In the genomic region with DNA sequence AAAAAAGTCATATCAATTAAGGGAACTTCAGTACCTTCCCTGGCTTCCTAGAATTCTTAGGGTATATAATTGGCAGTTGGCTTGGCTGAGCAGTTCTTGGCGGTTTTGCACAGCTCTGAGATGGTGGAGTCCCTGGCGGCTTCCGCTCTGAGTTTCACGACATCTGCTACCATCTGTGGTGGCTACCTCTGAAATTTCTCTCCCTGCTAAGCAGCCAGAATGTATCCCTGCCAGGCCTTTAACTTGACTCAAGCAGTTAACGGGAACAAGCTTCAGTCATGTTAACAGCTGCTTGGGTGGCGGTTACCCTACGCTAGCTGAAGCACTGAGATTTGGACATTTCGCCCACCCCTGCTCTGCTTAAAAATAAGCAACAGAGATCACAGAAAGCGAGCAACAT, we compare ENCODE assay signal across 11 mouse cellular contexts.
DNase-seq lines count a peak whose midpoint lies in the region; ATAC-seq and TF ChIP-seq lines count a peak whose summit lies in the region.
"Had no signal": no experiment of that assay in that cellular context is flagged by ENCODE, and none has a peak within 500 bp of the region (broad histone marks: within the 10 kb centered on the region; RNA-seq: fewer than 3 reads in every experiment).

No protein-coding gene starts in this region.

- no peak for TF ChIP-seq POLR2A in limb, embryonic 14.5 days (IDR thresholded peaks at IDR 0.05; ENCODE audit: borderline replicate concordance, extremely low read depth, insufficient read depth, insufficient read length)

- ATAC-seq in forebrain, embryonic 16.5 days = peak; percentile 89
- ATAC-seq in limb, embryonic 14.5 days (ENCODE audit: low FRiP score, low read depth) = peak; percentile 63; the same call in 1 of the 2 replicates

- WGBS in forebrain, embryonic 16.5 days = 59% methylated on average over 9 of the region's 9 CpGs
- 58% methylated on average over 9 of the region's 9 CpGs for WGBS in limb, embryonic 14.5 days

- no peak overlapping the region for H3K4me3 ChIP-seq in forebrain, embryonic 16.5 days (replicated peaks; ENCODE audit: low read length)
- no peak overlapping the region for H3K4me3 ChIP-seq in limb, embryonic 14.5 days (replicated peaks; ENCODE audit: low read length)
- H3K4me3 ChIP-seq: megakaryocyte, embryonic 14.5 days; neural tube, embryonic 13.5 days had no signal

- H3K4me1 ChIP-seq in forebrain, embryonic 16.5 days (replicated peaks; ENCODE audit: control insufficient read depth, insufficient read depth, low read length) = peaks cover 10% of the 10 kb centered on the region
- H3K4me1 ChIP-seq in limb, embryonic 14.5 days (ENCODE audit: control insufficient read depth, insufficient read depth, low read length) = no peaks in the 10 kb centered on the region
- H3K4me1 ChIP-seq: neural tube, embryonic 13.5 days had no signal

- peak; percentile 59 for DNase-seq in layer of hippocampus, adult 11-12 months (ENCODE audit: low spot score)
- DNase-seq in layer of hippocampus, postnatal 14 days (ENCODE audit: low spot score in 2 of 2) = no peak
- DNase-seq in frontal cortex, postnatal 36 days (ENCODE audit: low spot score in 2 of 2) = peak; percentile 60 to 79
- peak; percentile 29 for DNase-seq in limb, embryonic 14.5 days (ENCODE audit: low spot score)
- no peak for DNase-seq in kidney, postnatal 36 days
- no peak for DNase-seq in spleen, postnatal 36 days (ENCODE audit: low spot score in 2 of 2)
- DNase-seq: gastrocnemius, postnatal 25 days; thymus, postnatal 36 days had no signal

- no peaks in the 10 kb centered on the region for H3K36me3 ChIP-seq in forebrain, embryonic 16.5 days (ENCODE audit: control insufficient read depth, insufficient read depth)
- H3K36me3 ChIP-seq in limb, embryonic 14.5 days (ENCODE audit: control insufficient read depth, insufficient read depth, low read length) = no peaks in the 10 kb centered on the region
- H3K36me3 ChIP-seq: neural tube, embryonic 13.5 days had no signal

- H3K27me3 ChIP-seq in forebrain, embryonic 16.5 days (replicated peaks; ENCODE audit: control insufficient read depth, insufficient read depth, low read length) = no peaks in the 10 kb centered on the region
- no peaks in the 10 kb centered on the region for H3K27me3 ChIP-seq in limb, embryonic 14.5 days (ENCODE audit: control insufficient read depth, insufficient read depth, low read length)
- H3K27me3 ChIP-seq: neural tube, embryonic 13.5 days had no signal

- H3K27ac ChIP-seq in forebrain, embryonic 16.5 days (ENCODE audit: low read length) = 0 out of 2 replicates have a peak overlapping the region, but pooled peaks have one; percentile 12
- no peak overlapping the region for H3K27ac ChIP-seq in limb, embryonic 14.5 days (replicated peaks; ENCODE audit: low read depth, low read length)
- H3K27ac ChIP-seq: neural tube, embryonic 13.5 days had no signal

- H3K9ac ChIP-seq in forebrain, embryonic 16.5 days (replicated peaks; ENCODE audit: low read depth, low read length) = no peak overlapping the region
- H3K9ac ChIP-seq in limb, embryonic 14.5 days (ENCODE audit: low read depth, low read length, severe bottlenecking) = no peak overlapping the region
- H3K9ac ChIP-seq: neural tube, embryonic 13.5 days had no signal

- no peak overlapping the region for H3K4me2 ChIP-seq in forebrain, embryonic 16.5 days (ENCODE audit: low read length)
- no peak overlapping the region for H3K4me2 ChIP-seq in limb, embryonic 14.5 days (replicated peaks; ENCODE audit: low read depth, low read length, severe bottlenecking)
- H3K4me2 ChIP-seq: neural tube, embryonic 13.5 days had no signal

- no peaks in the 10 kb centered on the region for H3K9me3 ChIP-seq in forebrain, embryonic 16.5 days (ENCODE audit: control insufficient read depth, low read length)
- no peaks in the 10 kb centered on the region for H3K9me3 ChIP-seq in limb, embryonic 14.5 days (ENCODE audit: control insufficient read depth, low read length)
- H3K9me3 ChIP-seq: neural tube, embryonic 13.5 days had no signal

Comparison
In these comparisons a context has a peak if more than half of its experiments do, and no peak if none do; other contexts are left out.
1. DNase-seq: peak in layer of hippocampus, adult 11-12 months (single experiment), frontal cortex, postnatal 36 days (2 of 2) and limb, embryonic 14.5 days (single experiment); none in layer of hippocampus, postnatal 14 days (0 of 2), kidney, postnatal 36 days (0 of 2) and spleen, postnatal 36 days (0 of 2).